Mouse (Mus musculus): ENCODE results near the gene Foxp4. TPM values are rescaled to one million over a fixed set of nuclear protein-coding genes. Genes with fewer than 3 reads are reported as not detected.

Gene Foxp4
- total and polyA plus RNA-seq, 3 experiments: 3.3 to 41.7 (median 9.9) TPM

DNA sequence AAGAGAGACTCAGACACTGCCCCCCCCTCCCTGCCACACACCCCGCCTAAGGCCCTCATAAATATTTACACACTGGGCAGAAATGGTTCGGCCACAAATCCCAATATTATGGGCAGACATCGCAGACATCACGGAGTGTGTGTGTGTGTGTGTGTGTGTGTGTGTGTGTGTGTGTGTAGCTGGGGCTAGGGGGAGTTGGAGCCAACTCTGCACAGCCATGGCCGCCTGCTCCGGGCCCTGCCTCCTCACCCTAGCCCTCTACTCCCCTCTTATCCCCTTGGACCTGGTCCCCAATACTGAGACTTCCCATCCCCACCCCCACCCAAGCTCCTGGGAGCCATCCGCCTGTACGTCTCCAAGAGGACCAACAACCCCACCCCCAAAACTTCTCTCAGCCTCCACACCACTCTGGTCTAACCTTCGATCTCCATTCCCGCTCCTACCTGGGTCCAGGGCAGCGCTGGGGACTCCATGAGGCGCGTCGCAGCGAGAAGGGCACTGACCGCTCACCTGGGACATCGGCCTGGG lies 91.9 kb downstream of the Foxp4 start:
- Histone ChIP-seq H3K36me3 (replicated peaks in 1 of 2; ENCODE audit: control insufficient read depth in 1 of 2, insufficient read depth in 1 of 2, low read length in 1 of 2) (no peaks in the 10 kb centered on the region), H3K27ac (ENCODE audit: insufficient read depth, low read depth) (no peak overlapping the region), H3K79me2 (replicated peaks; ENCODE audit: control insufficient read depth, extremely low read depth, insufficient read depth, poor library complexity, severe bottlenecking) (no peaks in the 10 kb centered on the region), H3K4me3 (replicated peaks in 1 of 3; ENCODE audit: low read depth in 2 of 3, low read length in 2 of 3, poor library complexity in 1 of 3) (no peak overlapping the region), H3K9me3 (replicated peaks; ENCODE audit: low read length) (peaks cover 2% of the 10 kb centered on the region), H3K4me1 (ENCODE audit: control insufficient read depth in 1 of 2, insufficient read depth in 2 of 2) (no peaks in the 10 kb centered on the region), H3K9ac (ENCODE audit: insufficient read depth, low read depth) (no peak overlapping the region), H3K4me2 (ENCODE audit: insufficient read depth, low read depth, poor library complexity, severe bottlenecking) (no peak overlapping the region), H3K27me3 (replicated peaks) (peaks cover 6% of the 10 kb centered on the region)
- TF ChIP-seq JUN (IDR thresholded peaks at IDR 0.05; ENCODE audit: insufficient read depth, low read depth, low read length) (no peak), USF1 (IDR thresholded peaks at IDR 0.05; ENCODE audit: low read depth, low read length) (no peak), CTCF (conservative IDR thresholded peaks at IDR 0.05 in 1 of 2, IDR thresholded peaks at IDR 0.05 in 1 of 2; ENCODE audit: low read depth in 2 of 2, low read length in 2 of 2) (no peak), IRF4 (IDR thresholded peaks at IDR 0.05; ENCODE audit: low read depth, low read length) (no peak), ZC3H11A (IDR thresholded peaks at IDR 0.05; ENCODE audit: low read depth, low read length) (no peak), UBTF (IDR thresholded peaks at IDR 0.05; ENCODE audit: low read depth, low read length) (no peak), MYC (IDR thresholded peaks at IDR 0.05; ENCODE audit: low read depth, low read length) (no peak), SIN3A (IDR thresholded peaks at IDR 0.05; ENCODE audit: low read length) (no peak), POLR2AphosphoS2 (IDR thresholded peaks at IDR 0.05; ENCODE audit: low read depth, low read length) (no peak), NELFE (IDR thresholded peaks at IDR 0.05; ENCODE audit: low read depth, low read length) (no peak), BHLHE40 (IDR thresholded peaks at IDR 0.05; ENCODE audit: low read depth, low read length) (no peak), USF2 (conservative IDR thresholded peaks at IDR 0.05; ENCODE audit: low read depth, low read length) (no peak), EP300 (IDR thresholded peaks at IDR 0.05; ENCODE audit: low read length) (no peak), ZKSCAN1 (IDR thresholded peaks at IDR 0.05; ENCODE audit: borderline replicate concordance, low read depth, low read length) (no peak), ELF1 (IDR thresholded peaks at IDR 0.05; ENCODE audit: low read depth, low read length) (no peak), ETS1 (conservative IDR thresholded peaks at IDR 0.05; ENCODE audit: low read depth, low read length) (no peak), MAFK (IDR thresholded peaks at IDR 0.05; ENCODE audit: insufficient replicate concordance, low read length) (no peak)
- dilution Hi-C loops (cut with MboI; ENCODE audit: extremely low pct_ligation_motif_present, extremely low pct_unique_long_range_greater_than_20kb, low sequenced_read_pairs) (no loop called here), in situ Hi-C loops (cut with MboI; ENCODE audit: low pct_ligation_motif_present, low pct_unique_long_range_greater_than_20kb, low sequenced_read_pairs) (no loop called here)
- no peak for DNase-seq (ENCODE audit: extremely low read depth)

DNA sequence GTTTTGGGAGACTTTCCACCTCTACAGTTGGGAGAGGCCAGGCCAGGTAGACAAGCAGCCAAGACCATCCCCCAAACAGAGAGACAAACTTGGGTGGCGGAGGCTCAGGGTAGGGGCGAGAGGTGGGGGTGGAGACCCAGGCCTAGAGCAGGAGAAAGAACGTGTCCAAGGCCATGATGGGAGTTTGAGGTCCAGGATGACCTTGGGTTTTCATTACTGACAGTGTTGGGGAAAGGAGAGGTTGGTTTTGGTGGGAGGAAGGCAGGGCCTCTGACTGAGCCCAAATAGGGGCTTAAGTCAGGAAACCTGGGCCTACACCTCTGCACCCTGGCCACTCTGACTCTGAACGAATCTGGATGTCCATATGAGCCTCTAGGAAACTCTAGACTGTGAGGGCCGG lies 92.7 kb downstream of the Foxp4 start:
- no peaks in the 10 kb centered on the region for H3K4me1 ChIP-seq (ENCODE audit: control insufficient read depth in 1 of 2, insufficient read depth in 2 of 2)
- no peak overlapping the region for H3K4me3 ChIP-seq (replicated peaks in 1 of 3; ENCODE audit: low read depth in 2 of 3, low read length in 2 of 3, poor library complexity in 1 of 3)
- H3K27me3 ChIP-seq (replicated peaks): peaks cover 5% of the 10 kb centered on the region
- peaks cover 3% of the 10 kb centered on the region for H3K9me3 ChIP-seq (replicated peaks; ENCODE audit: low read length)
- in situ Hi-C loops (cut with MboI; ENCODE audit: low pct_ligation_motif_present, low pct_unique_long_range_greater_than_20kb, low sequenced_read_pairs) (no loop called here), dilution Hi-C loops (cut with MboI; ENCODE audit: extremely low pct_ligation_motif_present, extremely low pct_unique_long_range_greater_than_20kb, low sequenced_read_pairs) (no loop called here)
- no peaks in the 10 kb centered on the region for H3K36me3 ChIP-seq (replicated peaks in 1 of 2; ENCODE audit: control insufficient read depth in 1 of 2, insufficient read depth in 1 of 2, low read length in 1 of 2)
- TF ChIP-seq RCOR1 (conservative IDR thresholded peaks at IDR 0.05; ENCODE audit: low read depth, low read length) (no peak), E2F4 (IDR thresholded peaks at IDR 0.05; ENCODE audit: insufficient replicate concordance, low read depth, low read length) (no peak), ZC3H11A (IDR thresholded peaks at IDR 0.05; ENCODE audit: low read depth, low read length) (no peak), SIN3A (IDR thresholded peaks at IDR 0.05; ENCODE audit: low read length) (no peak), USF1 (IDR thresholded peaks at IDR 0.05; ENCODE audit: low read depth, low read length) (no peak), MAZ (IDR thresholded peaks at IDR 0.05; ENCODE audit: low read depth, low read length) (no peak), MYC (IDR thresholded peaks at IDR 0.05; ENCODE audit: low read depth, low read length) (no peak), JUND (conservative IDR thresholded peaks at IDR 0.05; ENCODE audit: low read depth, low read length) (no peak), MAX (IDR thresholded peaks at IDR 0.05; ENCODE audit: low read length) (no peak), GABPA (IDR thresholded peaks at IDR 0.05; ENCODE audit: insufficient replicate concordance, low read depth, low read length) (no peak), CHD1 (IDR thresholded peaks at IDR 0.05; ENCODE audit: low read depth, low read length) (no peak), IRF4 (IDR thresholded peaks at IDR 0.05; ENCODE audit: low read depth, low read length) (no peak), HCFC1 (IDR thresholded peaks at IDR 0.05; ENCODE audit: low read depth, low read length) (no peak), POLR2A (IDR thresholded peaks at IDR 0.05; ENCODE audit: low read depth, low read length) (no peak), TCF12 (IDR thresholded peaks at IDR 0.05; ENCODE audit: low read depth, low read length) (no peak), ETS1 (conservative IDR thresholded peaks at IDR 0.05; ENCODE audit: low read depth, low read length) (no peak)
- no peak overlapping the region for H3K4me2 ChIP-seq (ENCODE audit: insufficient read depth, low read depth, poor library complexity, severe bottlenecking)
- no peaks in the 10 kb centered on the region for H3K79me2 ChIP-seq (replicated peaks; ENCODE audit: control insufficient read depth, extremely low read depth, insufficient read depth, poor library complexity, severe bottlenecking)
- no peak for DNase-seq (ENCODE audit: extremely low read depth)
- no peak overlapping the region for H3K9ac ChIP-seq (ENCODE audit: insufficient read depth, low read depth)
- H3K27ac ChIP-seq (ENCODE audit: insufficient read depth, low read depth): no peak overlapping the region
